Mouse (Mus musculus) left cerebral cortex, adult 8-10 months (tissue): Measurements from ENCODE around the gene Smyd1. TPM values are rescaled to one million over a fixed set of nuclear protein-coding genes. Genes with fewer than 3 reads are reported as not detected.

Experiments used
- DNase-seq, 2 experiments: peaks; one replicate each; pipeline ENCODE4 v3.0.0; 2022; ENCODE audit warnings: low spot score in 2 of 2
- total RNA-seq, 4 experiments: library from RNA; stranded (reverse); gene quantifications; 2 replicates each; pipeline ENCODE4 v1.2.4; 2022

Smyd1 gene
- total RNA-seq, 4 experiments from 2014 or later: 0.27 to 1.7 (median 0.75) TPM

- DNase-seq: no peak
Measured at GRCm38 (mm10) chr6:71260051-71260640, 61.9 kb downstream of the Smyd1 start.

GRCm38 (mm10) chr6:71259166-71259565, 62.9 kb downstream of the Smyd1 start:
- no peak for DNase-seq

- DNase-seq: no peak
Measured at GRCm38 (mm10) chr6:71258562-71258961, 63.5 kb downstream of the Smyd1 start.

- no peak for DNase-seq
Measured at GRCm38 (mm10) chr6:71257375-71257774, 64.7 kb downstream of the Smyd1 start.

GRCm38 (mm10) chr6:71256166-71256565, 65.9 kb downstream of the Smyd1 start:
- no peak for DNase-seq

GRCm38 (mm10) chr6:71254456-71254855, 67.6 kb downstream of the Smyd1 start:
- DNase-seq: no peak

- DNase-seq: no peak
Measured at GRCm38 (mm10) chr6:71250951-71251350, 71.1 kb downstream of the Smyd1 start.

- no peak for DNase-seq
Measured at GRCm38 (mm10) chr6:71249615-71250014, 72.4 kb downstream of the Smyd1 start.

GRCm38 (mm10) chr6:71248420-71248819, 73.6 kb downstream of the Smyd1 start:
- DNase-seq: no peak

- DNase-seq: no peak
Measured at GRCm38 (mm10) chr6:71243258-71243657, 78.8 kb downstream of the Smyd1 start.

GRCm38 (mm10) chr6:71242811-71243210, 79.2 kb downstream of the Smyd1 start:
- no peak for DNase-seq

GRCm38 (mm10) chr6:71240831-71241230, 81.2 kb downstream of the Smyd1 start:
- no peak for DNase-seq

GRCm38 (mm10) chr6:71239069-71239750, 82.8 kb downstream of the Smyd1 start:
- DNase-seq: no peak

GRCm38 (mm10) chr6:71237031-71237431, 85.0 kb downstream of the Smyd1 start:
- no peak for DNase-seq

- no peak for DNase-seq
Measured at GRCm38 (mm10) chr6:71236506-71236905, 85.5 kb downstream of the Smyd1 start.

GRCm38 (mm10) chr6:71235944-71236343, 86.1 kb downstream of the Smyd1 start:
- DNase-seq: no peak

GRCm38 (mm10) chr6:71235121-71235520, 86.9 kb downstream of the Smyd1 start:
- no peak for DNase-seq

- no peak for DNase-seq
Measured at GRCm38 (mm10) chr6:71227157-71227770, 94.8 kb downstream of the Smyd1 start.

- DNase-seq: no peak
Measured at GRCm38 (mm10) chr6:71226544-71226943, 95.5 kb downstream of the Smyd1 start.

GRCm38 (mm10) chr6:71224184-71224943, 97.7 kb downstream of the Smyd1 start:
- no peak for DNase-seq

GRCm38 (mm10) chr6:71221501-71221900, 100.5 kb downstream of the Smyd1 start:
- no peak for DNase-seq

- DNase-seq: no peak
Measured at GRCm38 (mm10) chr6:71212471-71212870, 109.6 kb downstream of the Smyd1 start.
